Mouse (Mus musculus): ENCODE measurements around the gene Pomgnt2.

GRCm38 (mm10) chr9:122032071-122032470 lies 35.2 kb upstream of the Pomgnt2 start:
- TF ChIP-seq CTCF (conservative IDR thresholded peaks at IDR 0.05; ENCODE audit: low read length) (no peak), POU5F1 (IDR thresholded peaks at IDR 0.05; ENCODE audit: borderline replicate concordance, low read length) (no peak), NANOG (IDR thresholded peaks at IDR 0.05; ENCODE audit: borderline replicate concordance, low read length) (no peak)
